Mouse (Mus musculus) bone marrow macrophage, adult 2 months (primary cell): Measurements from ENCODE around the gene Stk19. TPM values are rescaled to one million over a fixed set of nuclear protein-coding genes. Genes with fewer than 3 reads are reported as not detected.
"Not testable (repeated sequence)": the region's sequence is repeated elsewhere in the genome, so short reads cannot be mapped to it uniquely, and the experiment has no call there.

Experiments used
- H3K27ac ChIP-seq: 2 replicates; pipeline ENCODE4 v1.5.1; 2012; ENCODE audit warnings: low read depth, low read length; ENCODE audit not compliant: insufficient read depth
- H3K4me1 ChIP-seq: 2 replicates; pipeline ENCODE4 v1.6.1; 2012; ENCODE audit warnings: low read length; ENCODE audit not compliant: control insufficient read depth, insufficient read depth
- H3K4me3 ChIP-seq: 2 replicates; pipeline ENCODE4 v1.5.1; 2012; ENCODE audit warnings: mild to moderate bottlenecking, low read length, moderate library complexity; ENCODE audit not compliant: insufficient read depth
- CTCF ChIP-seq: IDR thresholded peaks from 2 replicates; pipeline ENCODE4 v1.5.1; 2012; ENCODE audit warnings: low read depth, mild to moderate bottlenecking, low read length, moderate library complexity
- POLR2A ChIP-seq: IDR thresholded peaks from 2 replicates; pipeline ENCODE4 v1.6.1; 2012; ENCODE audit warnings: mild to moderate bottlenecking, low read depth, low read length, borderline replicate concordance
- polyA plus RNA-seq: library from polyadenylated mRNA; stranded (reverse); fragments of >200 nt; gene quantifications from 2 replicates; pipeline ENCODE4 v1.2.4, GENCODE M21; 2012; ENCODE audit not compliant: missing spikeins, insufficient read depth, insufficient read length

The Stk19 gene
- polyA plus RNA-seq, 1 experiment: 33.8 TPM

DNA sequence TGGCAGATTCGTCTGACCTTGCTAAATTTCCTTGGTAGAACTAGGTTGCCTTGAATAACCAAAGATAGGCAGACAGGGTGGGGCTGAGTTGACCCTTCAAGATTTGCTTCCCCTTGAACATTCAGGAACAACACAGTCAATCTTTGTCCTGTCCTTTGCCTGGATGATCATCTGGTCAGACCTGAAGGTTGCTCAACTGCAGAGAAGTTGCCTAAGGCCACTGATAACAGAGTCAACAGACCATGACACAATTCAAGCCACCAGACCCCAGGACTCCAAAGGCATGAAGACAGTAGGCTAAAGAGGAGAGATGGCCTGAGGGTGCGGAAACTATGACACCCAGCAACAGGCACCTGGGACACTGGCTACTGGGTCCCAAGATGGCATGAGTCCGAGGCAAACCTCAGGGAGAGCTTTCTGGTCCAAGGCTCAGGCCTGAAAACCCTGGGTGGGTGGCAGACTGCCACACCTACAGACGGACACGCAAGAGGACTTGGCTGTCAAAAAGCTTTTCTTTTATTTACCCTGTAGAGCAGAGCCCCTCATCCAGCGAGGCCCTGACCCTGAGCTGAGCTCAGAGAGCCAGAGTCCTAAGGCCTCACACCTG is 28.0 kb downstream of the Stk19 start:
- Histone ChIP-seq H3K27ac (no peak overlapping the region), H3K4me3 (no peak overlapping the region), H3K4me1 (no peaks in the 10 kb centered on the region)
- TF ChIP-seq POLR2A (no peak), CTCF (no peak)

DNA sequence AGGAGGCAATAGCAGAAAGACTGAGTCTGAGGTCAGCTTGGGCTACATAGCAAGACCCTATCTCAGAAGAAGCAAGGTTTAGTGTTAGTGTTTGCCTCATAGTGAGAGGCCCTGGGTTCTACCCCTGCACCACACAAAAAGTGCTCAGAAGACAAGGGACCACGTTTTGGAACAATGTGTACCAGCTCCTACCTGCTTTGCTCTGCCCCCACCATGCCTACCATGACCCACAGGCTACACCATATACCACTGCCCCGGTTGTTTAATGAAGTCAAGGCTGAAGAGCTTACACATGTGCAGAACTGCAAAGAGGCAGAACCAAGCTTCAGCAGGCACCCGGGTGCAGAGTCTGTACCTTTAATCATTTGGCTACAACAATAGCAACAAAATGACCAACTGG is 29.6 kb downstream of the Stk19 start:
- Histone ChIP-seq H3K4me1 (no peaks in the 10 kb centered on the region), H3K27ac (no peak overlapping the region), H3K4me3 (no peak overlapping the region)
- TF ChIP-seq POLR2A (no peak), CTCF (no peak)

DNA sequence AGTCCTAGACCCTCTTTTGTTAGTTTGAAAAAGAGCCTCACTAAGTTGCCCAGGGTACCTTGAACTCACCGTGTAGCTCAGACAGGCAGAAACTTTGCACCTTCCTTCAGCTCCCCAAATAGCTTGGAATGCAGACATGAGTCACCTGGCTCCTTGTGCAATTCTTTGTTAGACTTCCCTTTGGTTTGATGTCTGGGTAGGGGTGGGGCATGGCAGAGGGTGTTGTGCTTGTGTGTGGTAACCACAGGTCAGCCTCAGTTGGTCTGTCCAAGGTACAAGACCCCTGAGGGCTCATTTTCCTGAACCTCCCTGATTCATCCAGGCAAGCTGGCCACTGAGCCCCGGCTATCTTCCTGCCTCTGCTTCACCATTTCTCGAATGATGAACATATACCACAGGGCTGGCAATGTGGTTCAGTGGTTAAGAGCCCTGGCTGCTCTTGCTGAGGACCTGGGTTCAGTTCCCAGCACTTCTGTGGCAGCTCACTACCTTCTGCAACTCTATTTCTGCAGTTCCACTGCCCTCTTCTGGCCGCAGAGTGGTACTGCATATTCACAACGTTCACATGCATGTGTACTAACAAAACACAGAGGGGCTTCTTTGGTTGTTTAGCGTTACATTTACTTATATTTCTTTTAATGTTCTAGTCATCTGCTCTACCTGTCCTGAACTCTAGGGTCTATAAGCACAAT is 31.7 kb downstream of the Stk19 start:
- Histone ChIP-seq H3K4me3 (no peak overlapping the region), H3K4me1 (no peaks in the 10 kb centered on the region), H3K27ac (no peak overlapping the region)
- peak; percentile 57 for TF ChIP-seq CTCF
- TF ChIP-seq POLR2A: no peak

DNA sequence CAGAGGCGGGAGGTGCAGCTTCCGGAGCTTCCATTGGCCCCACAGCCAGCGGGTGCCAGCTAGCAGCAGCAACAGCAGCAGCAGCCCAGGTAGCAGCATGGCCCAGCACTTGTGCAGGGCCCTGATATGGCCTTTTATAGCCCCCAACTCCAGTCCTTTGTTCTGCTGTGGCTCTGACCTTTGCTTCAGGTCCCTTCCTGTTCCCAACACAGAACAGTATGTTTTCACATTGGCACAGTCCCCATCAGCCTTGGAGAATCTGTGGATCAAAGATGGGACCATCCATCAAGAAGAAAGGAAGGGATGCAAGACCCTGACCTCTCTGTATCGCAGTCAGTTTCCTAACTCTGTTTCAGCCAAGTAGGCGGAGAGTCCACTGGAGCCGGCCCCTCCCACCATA is 32.4 kb downstream of the Stk19 start, which contains the start of gene Cyp21a1:
TSS of gene Cyp21a1 (minus strand) at position 261 of the 400 bp plus-strand sequence.
- not testable (repeated sequence) for H3K4me1 ChIP-seq, H3K27ac ChIP-seq, H3K4me3 ChIP-seq

DNA sequence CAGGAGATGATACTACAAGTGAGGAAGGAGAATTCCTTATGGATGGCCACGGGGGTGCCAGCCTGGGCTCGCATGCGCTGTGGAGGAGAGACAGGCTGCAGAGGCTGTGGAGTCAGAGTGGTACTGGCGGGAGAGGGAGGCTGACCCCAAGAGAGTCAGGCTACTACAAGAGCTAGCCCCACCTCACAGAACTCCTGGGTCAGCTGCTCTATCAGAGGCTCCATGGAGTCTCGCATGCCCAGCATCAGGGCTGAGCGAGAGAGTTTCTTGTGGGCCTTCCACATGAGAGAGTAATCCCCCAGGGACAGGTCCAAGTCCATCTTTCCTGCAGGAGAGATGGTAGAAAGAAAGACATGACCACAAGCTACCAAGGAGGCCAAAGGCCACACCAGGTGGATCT is 33.4 kb downstream of the Stk19 start:
- H3K4me1 ChIP-seq, H3K4me3 ChIP-seq, H3K27ac ChIP-seq: not testable (repeated sequence)

DNA sequence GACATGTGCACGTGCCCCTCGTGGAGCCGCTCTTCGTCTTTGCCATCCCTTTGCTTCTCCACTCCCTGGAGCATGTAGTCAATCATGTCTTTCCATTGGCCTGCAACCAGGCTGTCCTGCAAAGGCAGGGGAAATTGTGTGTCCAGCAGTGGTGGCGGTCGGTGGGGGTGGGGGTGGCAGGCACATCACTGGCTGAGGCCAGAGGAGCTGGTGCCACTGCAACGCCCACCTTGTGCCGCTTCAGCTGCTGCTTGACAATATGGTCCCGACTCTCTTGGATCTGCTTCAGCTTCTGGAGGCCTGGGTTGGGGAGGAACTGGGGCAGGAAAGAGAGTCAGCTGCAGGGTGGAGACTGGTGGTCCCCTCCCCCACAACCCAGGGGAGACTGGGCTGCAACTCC is 34.0 kb downstream of the Stk19 start:
- not testable (repeated sequence) for H3K4me1 ChIP-seq

DNA sequence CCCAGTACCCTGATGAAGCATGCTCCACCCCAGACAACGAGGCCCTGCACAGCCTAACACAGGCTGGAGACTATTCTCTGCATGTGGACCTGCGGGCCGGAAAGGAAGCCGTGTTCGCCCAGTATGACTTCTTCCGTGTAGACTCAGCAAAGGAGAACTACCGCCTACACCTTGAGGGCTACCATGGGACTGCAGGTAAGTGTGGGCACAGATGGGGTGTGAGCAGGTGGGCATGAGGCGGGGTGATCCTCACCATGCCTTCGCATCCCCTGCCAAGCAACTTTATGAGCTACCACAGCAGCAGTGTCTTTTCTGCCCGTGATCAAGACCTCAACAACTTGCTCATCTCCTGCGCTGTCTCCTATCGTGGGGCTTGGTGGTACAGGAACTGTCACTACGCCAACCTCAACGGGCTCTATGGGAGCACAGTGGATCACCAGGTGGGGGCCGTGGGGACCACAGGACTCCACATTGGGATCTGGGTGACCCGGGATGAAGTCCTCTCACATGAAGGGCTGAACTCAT is 35.9 kb downstream of the Stk19 start:
- H3K4me1 ChIP-seq, H3K4me3 ChIP-seq, H3K27ac ChIP-seq: not testable (repeated sequence)

More for the DNA sequence above, 34.0 kb downstream of the Stk19 start:
- not testable (repeated sequence) for H3K27ac ChIP-seq, H3K4me3 ChIP-seq

DNA sequence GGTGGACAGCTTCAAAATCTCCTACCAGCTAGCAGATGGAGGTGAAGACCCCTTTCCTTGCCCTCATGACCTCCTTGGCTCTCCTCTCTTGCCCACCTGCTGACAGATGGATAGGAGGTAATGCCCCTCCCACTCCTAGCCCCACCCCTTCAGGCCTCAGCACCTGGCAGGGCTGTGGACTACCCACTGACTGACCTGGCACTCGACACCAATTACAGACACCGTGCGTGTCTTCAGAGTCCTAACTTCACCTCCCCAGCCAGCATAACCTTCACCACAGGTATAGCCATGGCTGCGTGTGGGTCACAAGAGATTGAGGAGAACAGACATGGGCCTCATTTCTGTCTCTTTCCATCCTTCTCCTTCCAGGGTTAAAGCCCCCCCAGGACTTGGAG is 37.2 kb downstream of the Stk19 start:
- Histone ChIP-seq H3K4me1 (no peaks in the 10 kb centered on the region), H3K27ac (no peak overlapping the region), H3K4me3 (no peak overlapping the region)
- TF ChIP-seq CTCF (no peak), POLR2A (no peak)

DNA sequence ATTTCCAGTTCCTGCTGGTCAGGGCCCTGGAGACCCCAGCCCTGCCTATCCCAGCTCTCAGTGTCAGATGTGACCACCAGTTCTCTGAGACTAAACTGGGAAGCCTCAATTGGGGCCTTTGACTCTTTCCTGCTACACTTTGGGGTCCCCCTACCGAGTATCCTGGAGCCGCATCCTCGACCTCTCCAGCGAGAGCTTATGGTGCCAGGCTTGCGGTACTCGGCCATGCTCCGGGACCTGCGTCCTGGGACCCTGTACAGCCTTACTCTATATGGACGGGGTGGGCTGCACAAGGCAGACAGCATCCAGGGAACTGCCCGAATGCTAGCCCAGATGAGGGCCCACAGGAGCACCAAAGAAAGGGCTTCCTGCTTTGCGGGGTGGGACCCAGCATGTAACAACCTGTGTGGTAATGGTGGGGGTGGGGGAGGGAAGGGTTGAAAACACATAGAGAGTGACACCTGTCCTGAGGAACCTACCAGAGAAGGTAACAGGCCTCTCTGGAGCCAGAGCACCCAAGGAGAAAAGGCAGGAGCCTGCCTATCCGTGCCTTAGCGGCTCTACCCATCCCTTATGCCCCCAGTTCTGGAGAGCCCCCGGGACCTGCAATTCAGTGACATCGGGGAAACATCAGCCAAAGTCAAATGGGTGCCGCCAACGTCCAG is 37.7 kb downstream of the Stk19 start:
- H3K4me3 ChIP-seq: no peak overlapping the region
- H3K4me1 ChIP-seq: no peaks in the 10 kb centered on the region
- TF ChIP-seq POLR2A (no peak), CTCF (no peak)
- H3K27ac ChIP-seq: no peak overlapping the region

DNA sequence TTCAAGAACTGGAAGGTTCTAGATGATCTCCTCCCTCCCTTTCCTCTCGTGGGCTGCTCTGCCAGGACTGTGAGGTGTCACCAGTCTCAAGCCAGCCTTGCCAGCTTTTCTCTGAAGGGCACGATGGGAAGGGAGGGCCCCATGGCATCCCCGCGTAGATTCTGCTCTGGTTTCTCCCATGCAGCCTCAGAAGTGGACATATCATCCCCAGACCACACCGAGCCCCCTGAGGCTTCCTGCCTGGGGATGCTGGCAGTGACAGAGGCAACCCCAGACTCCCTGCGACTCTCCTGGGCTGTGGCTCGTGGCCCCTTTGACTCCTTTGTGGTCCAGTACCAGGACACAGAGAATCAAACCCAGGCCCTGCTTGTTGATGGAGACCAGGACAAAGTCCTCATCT is 38.7 kb downstream of the Stk19 start:
- not testable (repeated sequence) for H3K27ac ChIP-seq, H3K4me1 ChIP-seq

DNA sequence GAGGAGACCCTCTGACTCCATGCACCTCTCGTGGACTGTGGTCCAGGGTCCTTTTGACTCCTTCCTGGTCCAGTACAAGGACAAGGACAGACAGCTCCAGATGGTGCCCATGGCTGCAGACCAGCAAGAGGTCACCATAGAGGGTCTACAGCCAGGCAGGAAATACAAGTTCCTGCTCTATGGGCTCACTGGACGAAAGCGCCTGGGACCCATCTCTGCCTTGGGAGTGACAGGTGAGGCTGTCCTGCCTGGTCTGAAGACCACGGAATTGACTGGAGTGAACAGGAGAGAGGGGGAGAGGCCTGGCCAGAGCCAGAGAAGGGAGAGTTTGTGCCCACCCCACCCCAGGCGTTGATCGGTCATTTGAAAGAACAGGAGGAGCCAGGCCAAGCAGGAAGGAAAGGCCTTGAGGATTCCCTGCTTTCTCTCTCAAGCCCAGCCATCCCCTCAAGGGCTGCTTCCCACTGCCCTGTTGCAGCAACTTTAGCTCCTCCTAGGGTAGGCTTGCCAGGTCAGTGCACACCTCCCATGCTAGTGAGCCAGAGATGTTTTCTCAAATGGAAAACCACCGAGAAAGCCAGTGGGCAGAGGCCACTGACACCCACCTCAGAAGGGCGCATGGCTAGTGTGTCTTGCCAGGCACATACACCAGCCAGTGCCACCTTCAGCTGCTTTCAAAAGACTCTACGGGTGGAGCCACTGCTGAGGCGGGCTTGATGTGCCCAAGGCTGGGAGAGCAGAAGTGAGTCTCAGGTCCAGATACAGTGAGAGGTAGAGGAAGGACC is 39.3 kb downstream of the Stk19 start:
- not testable (repeated sequence) for H3K4me3 ChIP-seq, H3K27ac ChIP-seq, H3K4me1 ChIP-seq

More for the DNA sequence above, 38.7 kb downstream of the Stk19 start:
- H3K4me3 ChIP-seq: not testable (repeated sequence)
